Mouse (Mus musculus) heart, adult 8-10 months (tissue): ENCODE data around the gene Syt9. TPM values are rescaled to one million over a fixed set of nuclear protein-coding genes. Genes with fewer than 3 reads are reported as not detected.

ENCODE experiments used
- DNase-seq: peaks from one replicate; pipeline ENCODE4 v3.0.0; 2022; ENCODE audit warnings: low spot score
- total RNA-seq, 4 experiments: library from RNA; stranded (reverse); gene quantifications; 2 replicates each; pipeline ENCODE4 v1.2.4; 2022

Gene Syt9
- total RNA-seq, 4 experiments from 2014 or later, result 0.08 to 0.35 (median 0.09) TPM; not detected in 1

DNA sequence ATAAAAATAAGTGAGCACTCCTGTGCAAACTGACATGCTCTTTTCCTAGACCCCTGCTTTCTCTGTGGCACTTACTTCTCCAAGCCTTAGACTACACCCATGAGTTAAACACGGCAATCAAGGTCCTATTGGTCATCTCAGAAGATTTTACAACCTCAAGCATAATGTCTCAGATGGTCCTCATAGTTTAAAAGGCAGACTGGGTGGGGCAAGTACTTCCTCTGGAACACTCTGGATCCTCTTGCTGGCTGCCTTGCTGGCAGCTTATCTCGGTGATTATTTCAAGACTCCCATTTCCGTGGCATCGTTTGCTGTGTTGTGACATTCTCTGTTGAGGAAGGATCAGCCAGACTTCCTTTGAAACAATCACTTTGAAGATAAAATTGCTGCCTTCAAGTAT lies 169.5 kb downstream of the Syt9 start:
- DNase-seq, result no peak

GRCm38 (mm10) chr7:107545011-107545410 lies 174.5 kb downstream of the Syt9 start:
- DNase-seq, result no peak

GRCm38 (mm10) chr7:107547872-107548271 lies 177.3 kb downstream of the Syt9 start:
- DNase-seq, result no peak

GRCm38 (mm10) chr7:107553461-107553860 lies 182.9 kb downstream of the Syt9 start:
- DNase-seq, result no peak

GRCm38 (mm10) chr7:107555906-107556305 lies 185.4 kb downstream of the Syt9 start:
- DNase-seq, result no peak

DNA sequence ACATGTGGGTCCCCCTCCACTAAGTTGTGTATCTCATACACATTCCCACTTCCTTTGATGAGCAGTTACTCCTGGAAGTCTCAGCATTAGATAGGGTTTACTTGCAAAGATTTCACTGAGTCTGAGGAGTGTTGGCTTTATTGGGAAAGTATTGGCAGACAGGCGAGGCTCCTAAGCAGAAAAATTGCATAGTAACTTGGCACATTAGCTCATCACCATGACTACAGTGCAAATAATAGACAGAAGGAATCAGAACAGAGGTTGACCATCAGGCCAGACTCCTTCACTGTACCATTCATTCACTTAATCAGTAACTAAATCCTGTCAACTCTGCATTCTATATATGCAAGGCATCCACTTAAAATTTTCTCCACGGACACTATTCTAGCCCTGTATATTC lies 190.1 kb downstream of the Syt9 start:
- no peak for DNase-seq

- DNase-seq, result no peak
Observed at GRCm38 (mm10) chr7:107561584-107561983, 191.1 kb downstream of the Syt9 start.

- DNase-seq, result no peak
Observed at GRCm38 (mm10) chr7:107563727-107564126, 193.2 kb downstream of the Syt9 start.

DNA sequence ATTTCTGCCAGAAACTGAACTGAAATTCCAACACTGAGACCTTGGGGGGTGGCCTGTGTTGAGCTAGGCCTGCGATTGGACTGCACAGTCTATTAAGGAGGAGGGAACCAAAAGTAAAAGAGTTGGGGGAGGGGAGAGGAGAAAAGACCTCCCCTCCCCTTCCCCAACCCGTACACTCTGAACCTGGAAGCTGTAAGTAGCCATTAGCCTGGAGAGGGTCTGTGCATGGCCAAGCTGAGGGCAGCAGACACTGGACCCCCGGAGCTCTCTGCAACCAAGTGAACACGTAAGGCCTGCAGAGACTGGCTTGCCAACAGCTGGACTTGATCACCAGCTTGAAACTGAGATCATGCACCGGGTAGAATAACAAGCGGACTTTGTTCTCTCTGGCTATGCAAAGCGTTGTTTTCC lies 196.7 kb downstream of the Syt9 start, which contains the start of gene Olfml1:
Gene Olfml1 (plus strand): TSS at position 186 of the 411 bp plus-strand sequence.
- peak; percentile 39 for DNase-seq

GRCm38 (mm10) chr7:107567674-107568073 lies 197.1 kb downstream of the Syt9 start:
- no peak for DNase-seq

DNA sequence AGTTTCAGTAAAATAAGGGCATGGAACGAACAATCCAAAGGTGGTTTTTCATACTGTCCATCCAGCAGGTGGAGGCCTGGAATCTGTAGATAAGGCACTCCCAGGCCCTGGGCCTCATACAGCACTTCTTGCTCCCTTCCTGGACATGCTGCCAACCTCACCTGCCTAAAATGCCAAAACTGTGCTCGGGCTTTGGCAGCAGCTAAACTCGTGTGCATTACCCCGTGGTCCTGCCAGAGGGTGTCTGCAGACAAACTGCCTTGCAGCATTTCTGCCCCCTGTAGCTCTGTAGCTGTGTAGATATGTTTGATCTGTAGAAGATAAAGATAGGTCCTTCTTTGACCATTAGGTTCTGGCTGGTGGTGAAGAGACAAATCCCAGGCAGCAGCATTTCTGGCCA lies 198.4 kb downstream of the Syt9 start:
- DNase-seq, result no peak

DNA sequence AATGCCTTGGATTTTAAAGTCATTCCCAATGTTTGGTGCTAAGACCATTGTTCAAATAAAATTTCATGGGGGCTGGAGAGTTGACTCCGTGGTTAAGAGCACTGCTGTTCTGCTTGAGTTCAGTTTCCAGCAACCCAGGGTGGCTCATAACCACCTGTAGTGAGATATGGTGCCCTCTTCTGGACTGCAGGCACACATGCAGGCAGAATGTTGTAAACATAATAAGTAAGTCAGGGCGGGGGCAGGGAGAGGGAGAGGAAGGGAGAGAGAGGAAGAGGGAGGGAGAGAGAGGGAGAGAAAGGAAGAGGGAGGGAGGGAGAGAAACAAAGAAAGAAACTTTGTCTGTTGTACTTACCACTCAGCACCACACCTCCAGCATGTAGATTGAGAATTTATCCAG lies 203.3 kb downstream of the Syt9 start:
- DNase-seq, result no peak

DNA sequence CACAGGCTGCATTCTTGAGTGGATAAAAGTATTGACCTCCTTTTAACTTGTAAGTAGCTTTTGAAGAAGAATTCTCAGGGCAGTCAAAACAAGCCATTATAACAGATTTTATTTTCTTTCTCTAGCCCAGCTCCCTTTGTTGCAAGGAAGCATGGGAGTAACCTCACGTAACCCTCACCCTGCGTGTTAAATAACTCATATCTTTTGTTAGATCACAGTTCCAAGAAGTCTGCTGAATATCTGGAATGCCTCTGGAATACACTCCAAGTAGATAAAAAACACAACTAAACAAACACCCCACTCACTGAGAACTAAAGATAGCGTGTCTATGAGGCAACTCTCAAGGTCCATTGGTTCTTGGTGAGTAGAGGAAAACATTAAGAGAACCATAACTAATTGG lies 203.7 kb downstream of the Syt9 start:
- no peak for DNase-seq

DNA sequence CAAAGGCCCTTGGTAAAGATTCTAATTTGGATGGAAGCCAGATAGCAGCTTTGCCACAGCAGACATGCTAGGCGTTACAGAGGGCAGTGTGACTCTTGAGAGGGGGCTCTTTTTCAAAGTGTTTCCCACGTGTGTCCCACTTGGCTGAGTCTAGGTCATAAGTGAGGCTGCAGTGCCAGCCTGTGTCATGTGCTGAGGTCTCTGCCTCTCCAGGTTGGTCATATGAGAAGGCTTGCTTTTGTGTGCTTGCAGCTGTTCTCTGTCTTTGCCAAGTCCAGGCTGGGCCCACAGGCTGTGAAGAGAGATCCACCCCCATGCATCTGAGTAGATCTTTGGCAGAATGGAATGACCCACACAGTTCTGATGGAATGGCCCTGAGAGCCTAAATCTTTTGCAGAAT lies 222.1 kb downstream of the Syt9 start:
- DNase-seq, result peak; percentile 48

GRCm38 (mm10) chr7:107593904-107594303 lies 223.4 kb downstream of the Syt9 start:
- peak; percentile 44 for DNase-seq

DNA sequence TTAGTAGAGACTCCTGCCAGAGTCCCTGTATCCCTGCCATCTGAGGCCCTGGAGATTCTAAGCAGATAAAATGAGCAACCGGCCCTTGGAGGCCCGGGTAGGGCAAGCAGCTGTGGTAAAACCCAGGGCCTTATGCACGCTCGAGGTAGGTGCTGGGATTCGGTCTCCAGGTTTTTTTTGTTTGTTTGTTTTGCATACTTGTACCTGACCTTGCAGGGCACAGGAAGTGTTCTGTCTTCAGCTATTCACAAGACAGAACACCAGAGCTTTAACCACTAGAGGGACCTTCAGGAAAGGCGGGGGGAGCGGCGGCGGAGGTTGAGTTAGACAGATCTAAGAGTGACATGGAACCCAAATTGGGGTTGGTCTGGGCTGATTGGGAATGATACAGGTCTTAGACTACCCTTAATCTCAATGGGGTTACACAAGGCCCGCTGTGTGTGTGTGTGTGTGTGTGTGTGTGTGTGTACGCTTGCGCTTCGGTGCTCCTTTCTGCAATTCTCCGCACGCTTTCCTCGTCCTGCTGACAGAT lies 223.9 kb downstream of the Syt9 start:
- DNase-seq, result peak; percentile 40

DNA sequence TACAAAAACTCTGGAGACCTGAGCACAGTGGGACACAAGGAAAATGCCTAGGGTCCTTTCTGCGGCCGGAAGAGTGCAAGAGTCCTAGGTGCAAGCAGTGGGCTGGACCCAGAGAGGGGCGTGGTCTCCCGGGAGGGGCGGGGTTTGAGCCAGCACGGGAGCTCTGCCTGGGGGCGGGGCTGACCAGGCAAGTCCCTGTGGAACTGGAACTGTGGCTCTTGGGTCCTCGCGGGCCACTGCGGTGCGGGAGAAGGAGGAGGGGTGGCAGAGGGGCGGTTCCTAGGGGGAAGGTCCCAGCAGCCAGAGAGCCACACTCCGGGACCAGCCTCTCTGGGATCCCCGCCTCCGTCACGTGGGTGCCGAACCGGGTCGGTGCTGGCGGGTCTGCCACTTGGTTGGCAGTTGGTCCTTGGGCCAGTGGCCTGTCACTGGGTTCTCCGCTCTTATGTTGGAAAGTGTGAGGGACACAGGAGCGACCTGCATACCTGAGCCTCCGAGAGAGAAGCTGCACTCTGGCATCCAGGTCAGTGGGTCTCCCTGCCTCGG lies 224.4 kb downstream of the Syt9 start, which contains the start of gene Ppfibp2:
Gene Ppfibp2 (plus strand): TSS at position 351 of the 546 bp plus-strand sequence.
- peak; percentile 90 for DNase-seq

- DNase-seq, result no peak
Observed at GRCm38 (mm10) chr7:107595426-107595825, 224.9 kb downstream of the Syt9 start.

DNA sequence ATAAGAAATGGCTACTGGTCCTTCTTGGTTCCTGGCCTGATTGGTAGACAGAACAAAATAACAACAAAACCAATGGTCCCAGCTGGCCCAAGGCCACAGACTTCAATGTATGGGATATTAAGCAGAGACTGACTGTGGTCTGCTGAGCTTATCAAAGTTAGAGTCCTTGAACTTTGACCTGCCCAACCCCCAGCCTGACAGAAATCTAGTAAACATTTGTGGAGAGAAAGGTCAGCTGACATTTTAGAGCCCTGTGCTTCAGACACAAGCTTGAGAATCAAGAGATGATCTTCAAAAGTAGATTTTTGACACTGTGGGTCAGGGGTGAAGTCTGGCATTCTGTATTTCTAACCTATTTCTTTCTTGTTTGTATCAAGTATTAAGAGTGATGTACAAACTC lies 226.2 kb downstream of the Syt9 start:
- DNase-seq, result no peak

DNA sequence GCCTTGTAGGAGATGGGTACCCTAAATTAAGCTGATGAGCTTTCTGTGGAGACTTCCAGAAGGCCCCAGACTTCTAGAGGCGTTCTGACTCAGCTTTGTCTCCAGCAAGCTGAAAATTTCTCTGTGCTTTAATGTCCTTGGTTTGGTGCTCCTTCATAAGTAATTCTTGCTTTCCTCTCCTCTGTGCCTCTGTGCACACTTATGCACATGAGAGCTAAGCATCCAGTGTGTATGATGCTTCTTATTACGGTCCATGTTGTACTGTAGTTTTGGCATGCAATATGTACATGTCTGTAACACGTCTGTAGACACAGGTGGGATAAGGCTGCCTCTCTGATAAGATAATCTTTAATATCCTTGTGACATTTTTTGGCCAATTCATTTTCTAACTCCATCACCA lies 227.4 kb downstream of the Syt9 start:
- no peak for DNase-seq
